ENCODE assay signal across 16 mouse cellular contexts in genomic region chr12:46507829-46508228, GRCm38 (mm10).
"Had no signal": no experiment of that assay in that cellular context is flagged by ENCODE, and none has a peak within 500 bp of the region (broad histone marks: within the 10 kb centered on the region; RNA-seq: fewer than 3 reads in every experiment).

No protein-coding gene starts in this region.

- H3K36me3 ChIP-seq: liver, embryonic 13.5 days; liver, embryonic 15.5 days; midbrain, embryonic 15.5 days; neural tube, embryonic 12.5 days had no signal

- H3K9ac ChIP-seq: liver, embryonic 13.5 days; liver, embryonic 15.5 days; liver, postnatal 0 days; midbrain, embryonic 15.5 days; neural tube, embryonic 12.5 days had no signal

- H3K9me3 ChIP-seq: liver, embryonic 13.5 days; liver, embryonic 15.5 days; megakaryocyte, embryonic 14.5 days; midbrain, embryonic 15.5 days had no signal

- H3K4me3 ChIP-seq: liver, embryonic 13.5 days; liver, embryonic 15.5 days; megakaryocyte, embryonic 14.5 days; midbrain, embryonic 15.5 days; neural tube, embryonic 12.5 days had no signal

- H3K4me1 ChIP-seq: liver, embryonic 13.5 days; liver, embryonic 15.5 days; megakaryocyte, embryonic 14.5 days; midbrain, embryonic 15.5 days; neural tube, embryonic 12.5 days had no signal

- DNase-seq: liver; liver, embryonic 13.5 days; liver, postnatal 0 days; lung, postnatal 14 days; right cerebral cortex, postnatal 14 days; spleen, adult 18-20 months; thymus, adult 18-20 months; thymus, postnatal 14 days; thymus, postnatal 36 days had no signal

- H3K27ac ChIP-seq: liver, embryonic 13.5 days; liver, embryonic 15.5 days; macrophage; midbrain, embryonic 15.5 days; neural tube, embryonic 12.5 days had no signal

- ATAC-seq: liver, postnatal 0 days; midbrain, embryonic 15.5 days had no signal

- H3K4me2 ChIP-seq: liver, embryonic 11.5 days; liver, embryonic 13.5 days; liver, embryonic 15.5 days; midbrain, embryonic 11.5 days; midbrain, embryonic 15.5 days; neural tube, embryonic 12.5 days had no signal

- H3K27me3 ChIP-seq: liver, embryonic 13.5 days; liver, embryonic 15.5 days; megakaryocyte, embryonic 14.5 days; midbrain, embryonic 15.5 days; neural tube, embryonic 12.5 days had no signal
